Mouse (Mus musculus) neural tube, embryonic 14.5 days (tissue): Measurements from ENCODE around the gene Atp1b4. TPM values are rescaled to one million over a fixed set of nuclear protein-coding genes. Genes with fewer than 3 reads are reported as not detected.
"Not testable (repeated sequence)": the region's sequence is repeated elsewhere in the genome, so short reads cannot be mapped to it uniquely, and the experiment has no call there.

Experiments
- ATAC-seq: fragments of 200-750 bp; cut with Nextera tagmentation; 2 replicates; pipeline ENCODE4 v1.8.0; 2017; ENCODE audit warnings: low read depth, mild to moderate bottlenecking, moderate TSS enrichment, moderate library complexity
- H3K27ac ChIP-seq: fragments of 300-500 bp; sonication (generic); 2 replicates; pipeline ENCODE4 v1.5.1; 2014; ENCODE audit warnings: low read depth, mild to moderate bottlenecking, control low read depth, low read length, moderate library complexity, mixed read lengths
- H3K27me3 ChIP-seq: fragments of 300-500 bp; sonication (generic); 2 replicates; pipeline ENCODE4 v1.6.1; 2014; ENCODE audit warnings: low read length; ENCODE audit not compliant: control insufficient read depth, insufficient read depth
- H3K36me3 ChIP-seq: fragments of 300-500 bp; sonication (generic); 2 replicates; pipeline ENCODE4 v1.6.1; 2014; ENCODE audit warnings: low read length, mixed read lengths; ENCODE audit not compliant: control insufficient read depth, insufficient read depth
- H3K4me1 ChIP-seq: fragments of 300-500 bp; sonication (generic); 2 replicates; pipeline ENCODE4 v1.6.1; 2014; ENCODE audit warnings: low read length; ENCODE audit not compliant: control insufficient read depth, insufficient read depth
- H3K4me2 ChIP-seq: fragments of 300-500 bp; sonication (generic); 2 replicates; pipeline ENCODE4 v1.6.1; 2014; ENCODE audit warnings: mild to moderate bottlenecking, low read depth, low read length, control low read depth
- H3K4me3 ChIP-seq: fragments of 300-500 bp; sonication (generic); 2 replicates; pipeline ENCODE4 v1.5.1; 2014; ENCODE audit warnings: low read depth, low read length, control low read depth, mixed read lengths
- H3K9ac ChIP-seq: fragments of 300-500 bp; sonication (generic); replicated peaks from 2 replicates; pipeline ENCODE4 v1.6.1; 2014; ENCODE audit warnings: low read depth, mild to moderate bottlenecking, control low read depth, low read length, mixed read lengths
- H3K9me3 ChIP-seq: fragments of 300-500 bp; sonication (generic); 2 replicates; pipeline ENCODE4 v1.6.1; 2016; ENCODE audit warnings: low read length; ENCODE audit not compliant: control insufficient read depth
- WGBS: fragments of 180-500 bp; shearing (Covaris S2); extraction: QIAGEN DNeasy Blood & Tissue Kit; methylation state at CpG from one replicate; pipeline ENCODE4 v1.1.7; 2014; 5-methylcytosine and 5-hydroxymethylcytosine counted together
- polyA plus RNA-seq: library from polyadenylated mRNA; unstranded; fragments of >200 nt; fragmentation: Nextera tagmentation; extraction: Ambion mirVana; gene quantifications from 2 replicates; pipeline ENCODE4 v1.2.1, GENCODE M21; 2014

Atp1b4 gene
- polyA plus RNA-seq, 1 experiment from 2014 or later, result 0.15 TPM

DNA sequence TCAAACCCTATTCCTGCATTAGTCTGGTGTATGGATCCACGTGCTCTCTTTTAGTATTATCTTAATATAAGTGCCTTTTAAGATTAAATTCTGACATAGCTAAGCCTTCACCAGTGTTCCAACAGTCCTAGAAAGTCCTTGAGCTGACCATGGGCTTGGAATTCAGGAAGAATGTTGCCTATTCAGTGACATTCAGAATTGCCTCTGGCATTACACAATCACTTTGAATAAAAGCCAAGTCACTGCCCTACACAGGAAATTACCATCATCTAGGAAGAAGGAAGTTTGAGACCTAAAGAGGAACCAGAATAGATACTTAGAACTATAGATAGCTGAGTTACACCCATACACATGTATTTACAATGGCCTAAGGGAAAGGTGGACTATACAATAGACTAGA lies 48.6 kb downstream of the Atp1b4 start:
- not testable (repeated sequence) for H3K4me3 ChIP-seq, H3K27ac ChIP-seq, ATAC-seq, H3K27me3 ChIP-seq, H3K36me3 ChIP-seq, H3K4me1 ChIP-seq, H3K4me2 ChIP-seq, H3K9me3 ChIP-seq, H3K9ac ChIP-seq
- 66% methylated on average over 1 of the region's 1 CpGs for WGBS

DNA sequence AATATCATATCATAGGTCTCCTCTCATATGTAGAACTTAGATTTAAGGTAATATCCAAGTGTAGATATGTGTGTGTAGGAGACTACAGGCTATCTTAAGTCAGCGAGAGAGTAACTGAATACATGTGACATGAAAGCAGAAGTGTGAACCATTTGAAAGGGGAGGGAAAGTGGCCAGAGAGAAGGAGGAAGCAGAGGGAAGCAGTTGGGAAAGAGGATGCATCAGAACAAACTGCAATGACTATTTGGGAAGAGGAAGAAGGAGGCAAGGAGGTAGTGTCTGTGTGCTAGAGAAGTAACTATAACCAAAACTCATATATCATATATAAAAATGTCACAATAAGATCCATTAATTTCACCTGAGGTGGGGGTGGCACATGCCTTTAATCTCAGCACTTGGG lies 57.2 kb downstream of the Atp1b4 start:
- not testable (repeated sequence) for ATAC-seq, H3K4me2 ChIP-seq, H3K9me3 ChIP-seq, H3K9ac ChIP-seq, H3K4me3 ChIP-seq, H3K36me3 ChIP-seq, H3K27me3 ChIP-seq, H3K27ac ChIP-seq, H3K4me1 ChIP-seq
- whole genome bisulfite sequencing, result 90% methylated on average over 1 of the region's 1 CpGs

Other genes starting within 250 kb of the Atp1b4 start
- not detected in 2 replicates for gene Rhox10, start 249.7 kb upstream of the Atp1b4 start, polyA plus RNA-seq
- gene Rhox11, start 231.0 kb upstream of the Atp1b4 start, polyA plus RNA-seq, result not detected in 2 replicates
- gene Rhox12, start 205.3 kb upstream of the Atp1b4 start, polyA plus RNA-seq, result not detected in 2 replicates
- not detected in 2 replicates for gene Rhox13, start 195.0 kb upstream of the Atp1b4 start, polyA plus RNA-seq
- 6.9 and 9.0 TPM in 2 replicates for gene Zbtb33, start 126.4 kb upstream of the Atp1b4 start, polyA plus RNA-seq
- 65.1 and 66.9 TPM in 2 replicates for gene Tmem255a, start 63.7 kb upstream of the Atp1b4 start, polyA plus RNA-seq
- 61.4 and 87.3 TPM in 2 replicates for gene Lamp2, start 140.3 kb downstream of the Atp1b4 start, polyA plus RNA-seq